Mouse (Mus musculus) B cell, adult 62 days (primary cell): Measurements from ENCODE around the gene Gm13128. TPM values are rescaled to one million over a fixed set of nuclear protein-coding genes. Genes with fewer than 3 reads are reported as not detected.

Source experiments
- total RNA-seq: library from RNA; stranded (reverse); gene quantifications from 4 replicates; pipeline ENCODE4 v1.2.4, GENCODE M21; 2023

Gm13128 gene
- not detected in 4 replicates for total RNA-seq

DNA sequence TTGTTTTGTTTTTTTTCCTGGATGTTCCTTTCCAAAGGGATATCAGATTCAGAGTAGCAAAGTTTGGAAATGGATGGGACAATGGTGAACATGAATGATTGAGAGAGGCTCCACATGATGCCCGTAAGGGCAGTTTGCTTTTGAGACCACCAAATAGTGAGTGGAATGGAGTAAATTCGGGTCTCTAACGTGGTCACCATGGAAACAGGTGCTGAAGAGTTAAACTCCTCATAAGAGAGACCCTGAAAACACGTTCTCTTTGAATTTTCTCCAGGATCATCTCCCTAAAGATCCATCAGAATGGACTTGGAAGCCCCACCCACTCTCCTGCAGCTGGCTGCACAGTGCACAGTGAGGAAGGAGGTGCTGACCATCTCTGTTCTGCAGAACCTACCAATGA, at the start of gene Gm13128:
TSS of gene Gm13128 (plus strand) at position 301 of the 400 bp plus-strand sequence.

DNA sequence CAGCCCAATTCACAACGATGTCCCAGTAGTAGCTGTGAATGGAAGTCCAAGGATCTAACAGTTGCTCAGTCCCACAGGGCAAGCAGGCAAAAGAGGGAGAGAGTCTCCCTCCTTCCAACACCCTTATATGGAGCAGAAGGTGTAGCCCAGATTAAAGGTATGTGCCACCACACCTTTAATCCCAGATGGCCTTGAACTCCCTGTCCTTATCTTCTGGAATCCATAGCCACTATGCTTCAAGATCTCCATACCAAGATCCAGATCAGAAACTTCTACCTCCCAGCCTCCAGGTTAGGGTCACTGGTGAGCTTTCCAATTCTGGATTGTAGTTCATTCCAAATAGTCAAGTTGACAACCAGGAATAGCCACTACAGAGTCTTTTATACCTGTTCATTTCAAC, 49.7 kb upstream of the Gm13128 start, which contains the start of gene Pramel5:
TSS of gene Pramel5 (minus strand) at position 101 of the 400 bp plus-strand sequence.

DNA sequence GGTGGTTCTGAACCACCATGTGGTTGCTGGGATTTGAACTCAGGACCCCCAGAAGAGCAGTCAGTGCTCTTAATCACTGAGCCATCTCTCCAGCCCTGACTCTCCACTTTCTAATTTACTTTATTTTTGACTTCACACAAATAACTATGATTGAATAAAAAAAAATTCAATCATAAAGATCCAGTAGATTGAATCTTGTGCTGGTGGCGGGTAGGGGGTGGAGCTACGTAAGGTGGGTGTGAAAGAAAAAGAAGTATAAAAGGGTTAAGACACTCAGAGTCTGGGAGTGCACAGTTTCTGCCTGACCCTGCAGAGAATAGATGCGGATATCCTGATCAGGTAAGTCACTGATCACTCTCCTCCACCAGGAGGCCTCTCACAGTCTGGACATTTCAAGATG, 27.6 kb downstream of the Gm13128 start, which contains the start of gene Gm13119:
TSS of gene Gm13119 (plus strand) at position 301 of the 400 bp plus-strand sequence.

GRCm38 (mm10) chr4:144377911-144378310, 47.9 kb downstream of the Gm13128 start, which contains the start of gene Pramef20:
Gene Pramef20 (minus strand): TSS chr4:144377933.

Other genes with a start within 250 kb of the Gm13128 start
- gene Gm13102, start 223.8 kb upstream of the Gm13128 start, total RNA-seq: not detected in 4 replicates
- not detected in 4 replicates for gene Oog3, start 167.6 kb upstream of the Gm13128 start, total RNA-seq
- not detected in 4 replicates for gene Oog2, start 139.5 kb upstream of the Gm13128 start, total RNA-seq
- gene C87977, start 116.9 kb upstream of the Gm13128 start, total RNA-seq: not detected in 4 replicates
- gene Pramel5, start 49.8 kb upstream of the Gm13128 start, total RNA-seq: not detected in 4 replicates
- not detected in 4 replicates for gene Gm13119, start 27.7 kb downstream of the Gm13128 start, total RNA-seq
- gene Pramef20, start 47.7 kb downstream of the Gm13128 start, total RNA-seq: not detected in 4 replicates
- gene Pramef12, start 78.2 kb downstream of the Gm13128 start, total RNA-seq: not detected in 4 replicates
- not detected in 4 replicates for gene 1700012P22Rik, start 108.5 kb downstream of the Gm13128 start, total RNA-seq
- not detected in 4 replicates for gene Gm9944, start 123.1 kb downstream of the Gm13128 start, total RNA-seq
- gene Aadacl3, start 133.5 kb downstream of the Gm13128 start, total RNA-seq: not detected in 4 replicates
- not detected in 4 replicates for gene 9430007A20Rik, start 189.6 kb downstream of the Gm13128 start, total RNA-seq
- gene Gm13124, start 234.9 kb downstream of the Gm13128 start, total RNA-seq: not detected in 4 replicates